Mouse (Mus musculus) cerebellum, postnatal 36 days (tissue): Measurements from ENCODE around the gene Susd1.
"Not testable (repeated sequence)": the region's sequence is repeated elsewhere in the genome, so short reads cannot be mapped to it uniquely, and the experiment has no call there.

Experiments used
- DNase-seq, 2 experiments: peaks; one replicate each; pipeline ENCODE4 v3.0.0; 2021 to 2022; ENCODE audit warnings: mixed read lengths in 2 of 2

Susd1 gene

DNA sequence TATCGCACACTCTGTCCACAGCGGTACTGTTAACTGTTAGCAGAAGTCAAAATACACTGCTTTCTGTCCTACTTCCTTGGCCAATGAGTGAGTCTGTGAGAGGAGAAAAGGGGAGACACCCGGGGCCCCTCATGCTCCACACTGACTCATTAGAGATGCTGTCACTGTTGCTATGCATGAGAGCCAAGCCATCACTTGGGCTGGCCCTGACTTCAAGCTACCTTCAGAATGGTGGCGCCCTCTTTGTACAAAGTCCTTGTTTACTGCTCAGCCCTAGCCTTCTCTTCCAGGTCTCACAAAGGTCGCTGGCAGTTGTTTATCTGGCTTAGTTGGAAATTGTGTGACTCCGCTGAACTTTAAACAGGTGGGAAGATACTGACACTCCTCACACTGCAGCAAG, 119.8 kb downstream of the Susd1 start:
- no peak for DNase-seq

DNA sequence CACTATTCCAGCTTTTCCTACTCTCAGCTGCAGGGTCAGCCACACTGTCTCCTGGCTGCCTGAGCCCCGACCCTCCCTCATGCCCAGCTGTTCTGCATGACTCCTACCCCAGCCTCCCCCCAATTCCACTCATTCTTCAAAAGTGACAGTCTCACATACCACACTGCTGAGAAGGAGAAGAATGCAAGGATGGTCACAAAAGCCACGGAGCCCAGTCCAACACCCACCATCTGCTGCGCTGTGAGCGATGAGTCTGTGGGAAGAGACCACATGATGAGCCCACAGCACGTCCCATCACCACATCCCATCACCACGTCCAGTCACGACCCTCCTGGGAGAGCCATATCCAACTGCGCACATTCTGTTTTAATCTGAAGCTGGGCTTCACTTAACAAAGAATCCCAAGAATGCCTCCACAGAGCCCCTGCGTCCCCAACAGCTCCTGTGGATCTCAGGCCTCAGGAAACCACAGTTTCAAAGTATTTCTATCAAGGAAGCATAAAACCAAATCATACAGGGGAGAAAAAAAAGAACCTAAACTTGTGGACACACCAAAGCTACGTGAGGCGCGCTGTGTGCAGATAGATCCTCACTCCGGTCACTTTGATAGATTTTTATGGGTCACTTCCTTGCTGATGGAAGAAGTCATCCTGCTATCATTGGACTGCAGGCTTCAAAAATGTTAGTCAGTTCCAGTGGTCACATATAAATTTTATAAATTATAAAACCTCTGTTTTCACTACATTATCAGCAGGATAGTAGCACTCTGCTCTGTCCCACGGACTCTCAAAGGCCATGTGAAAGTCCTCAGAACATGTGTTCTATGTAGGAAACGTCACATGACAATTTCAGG, 122.7 kb downstream of the Susd1 start:
- no peak for DNase-seq

DNA sequence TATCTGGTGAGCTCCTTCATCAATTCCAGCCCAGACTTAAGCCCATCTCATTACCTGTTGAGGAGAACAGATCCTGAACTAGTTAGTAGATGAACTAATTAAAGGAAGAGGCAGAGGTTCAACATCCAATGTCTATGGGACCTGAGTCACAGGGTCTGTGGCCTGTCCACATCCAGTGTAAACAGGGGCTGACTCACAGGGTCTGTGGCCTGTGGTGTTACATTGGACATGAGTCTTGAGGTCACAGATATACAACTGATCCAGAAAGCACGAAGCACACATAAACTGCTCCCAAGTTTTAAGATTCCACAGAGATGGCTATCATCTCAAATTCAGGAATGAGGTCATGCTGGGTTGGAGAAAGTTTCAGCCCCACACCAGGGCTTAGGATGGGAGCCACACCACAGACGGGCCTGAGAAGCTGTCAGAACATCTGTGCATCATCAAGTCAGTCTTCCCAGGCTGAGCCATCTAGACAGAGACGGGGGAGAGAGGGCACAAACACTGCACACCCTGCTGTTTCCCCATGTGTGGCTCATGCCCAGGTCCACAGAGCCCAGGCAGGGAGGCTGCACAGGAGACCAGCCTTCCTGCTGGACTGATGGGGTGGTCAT, 123.4 kb downstream of the Susd1 start:
- DNase-seq, result no peak

DNA sequence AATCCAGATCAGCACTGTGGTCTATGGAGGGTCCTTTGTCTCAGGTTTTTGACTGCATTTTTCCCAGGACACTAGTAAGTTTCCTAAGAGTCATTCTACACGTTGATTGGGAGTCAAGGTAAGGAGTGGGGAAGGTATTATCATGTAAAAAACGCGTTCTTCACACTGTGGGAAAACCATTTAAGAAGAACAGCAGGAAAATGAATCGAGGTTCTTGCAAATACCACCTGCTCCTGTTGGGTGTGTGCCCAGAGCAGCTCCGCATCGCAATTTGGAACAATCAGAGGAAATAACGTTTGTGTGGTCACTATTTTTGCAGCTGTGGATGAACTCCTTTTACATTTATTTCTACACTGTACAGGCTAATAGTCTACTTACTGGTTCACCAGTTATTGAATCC, 125.5 kb downstream of the Susd1 start:
- peak in 1 of 2 experiments; percentile 8 for DNase-seq

DNA sequence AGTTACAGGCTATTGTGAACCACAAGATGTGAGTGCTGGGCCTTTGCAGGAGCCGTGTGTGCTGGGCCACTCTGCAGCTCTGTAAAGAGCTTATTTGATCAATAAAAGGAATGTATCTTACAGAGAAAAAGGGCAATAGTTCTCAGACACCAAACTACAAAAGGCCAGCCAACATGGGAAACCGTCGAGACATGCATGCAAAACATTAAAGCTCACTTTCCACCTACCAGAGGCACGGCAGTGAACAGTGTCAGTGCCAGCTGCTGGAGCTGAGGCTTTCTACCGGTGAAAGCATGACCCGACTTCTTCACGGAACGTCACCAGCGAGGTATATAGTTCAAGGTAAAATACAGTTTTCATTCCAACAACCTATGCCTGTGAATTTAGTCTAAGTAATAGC, 127.8 kb downstream of the Susd1 start:
- no peak for DNase-seq

DNA sequence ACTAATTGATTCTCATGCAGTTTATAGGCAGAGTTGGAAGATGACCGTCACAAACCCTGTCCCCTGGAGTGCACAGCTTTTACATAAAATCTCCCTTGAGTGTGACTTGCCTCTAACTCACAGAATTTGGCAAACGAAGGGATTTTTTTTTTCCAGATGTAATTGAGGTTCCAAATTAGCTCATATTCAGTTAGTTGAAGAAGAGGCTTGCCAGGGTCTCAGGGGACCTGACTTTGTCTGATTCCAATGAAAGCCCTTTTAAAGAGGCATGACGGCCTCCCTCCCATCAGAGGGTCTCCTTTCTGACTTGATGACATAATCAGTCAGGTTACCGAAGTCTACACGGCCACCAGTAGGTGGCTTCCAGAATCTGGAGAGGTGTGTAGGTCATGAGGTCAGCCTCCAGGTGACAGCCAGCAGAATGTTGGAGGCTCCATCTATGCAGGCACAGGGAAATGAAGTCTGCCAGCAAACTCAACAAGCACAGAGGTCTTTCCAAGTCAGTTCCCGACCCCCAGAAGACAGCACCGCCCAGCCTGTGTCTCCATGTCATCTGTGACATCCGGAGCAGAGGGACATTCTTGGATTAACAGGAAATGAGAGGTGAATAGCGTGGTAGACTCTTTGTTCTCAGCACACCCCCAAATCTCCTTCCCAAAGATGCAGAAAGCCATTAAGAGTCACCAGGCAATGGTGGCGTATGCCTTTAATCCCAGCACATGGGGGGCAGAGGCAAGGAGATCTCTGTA, 130.4 kb downstream of the Susd1 start:
- no peak for DNase-seq

DNA sequence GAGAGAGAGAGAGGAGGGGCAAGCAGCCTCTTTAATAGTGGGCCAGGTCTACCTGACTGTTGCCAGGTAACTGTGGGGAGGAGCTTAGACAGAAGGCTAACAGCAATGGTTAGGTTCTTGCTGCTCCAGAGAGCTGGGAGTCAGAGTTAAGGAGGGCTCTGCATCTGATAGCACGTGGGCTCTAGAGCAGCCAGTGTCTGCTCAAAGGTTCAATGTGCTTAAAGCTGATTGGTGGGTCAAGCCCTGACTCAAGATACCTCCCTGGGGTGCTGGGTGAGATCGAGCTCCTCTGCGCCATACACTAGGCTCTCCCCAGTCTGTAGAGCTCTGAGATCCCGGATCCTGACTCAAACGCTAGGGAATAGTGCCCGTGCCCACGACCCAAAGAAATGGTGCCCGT, 136.0 kb downstream of the Susd1 start:
- no peak for DNase-seq

DNA sequence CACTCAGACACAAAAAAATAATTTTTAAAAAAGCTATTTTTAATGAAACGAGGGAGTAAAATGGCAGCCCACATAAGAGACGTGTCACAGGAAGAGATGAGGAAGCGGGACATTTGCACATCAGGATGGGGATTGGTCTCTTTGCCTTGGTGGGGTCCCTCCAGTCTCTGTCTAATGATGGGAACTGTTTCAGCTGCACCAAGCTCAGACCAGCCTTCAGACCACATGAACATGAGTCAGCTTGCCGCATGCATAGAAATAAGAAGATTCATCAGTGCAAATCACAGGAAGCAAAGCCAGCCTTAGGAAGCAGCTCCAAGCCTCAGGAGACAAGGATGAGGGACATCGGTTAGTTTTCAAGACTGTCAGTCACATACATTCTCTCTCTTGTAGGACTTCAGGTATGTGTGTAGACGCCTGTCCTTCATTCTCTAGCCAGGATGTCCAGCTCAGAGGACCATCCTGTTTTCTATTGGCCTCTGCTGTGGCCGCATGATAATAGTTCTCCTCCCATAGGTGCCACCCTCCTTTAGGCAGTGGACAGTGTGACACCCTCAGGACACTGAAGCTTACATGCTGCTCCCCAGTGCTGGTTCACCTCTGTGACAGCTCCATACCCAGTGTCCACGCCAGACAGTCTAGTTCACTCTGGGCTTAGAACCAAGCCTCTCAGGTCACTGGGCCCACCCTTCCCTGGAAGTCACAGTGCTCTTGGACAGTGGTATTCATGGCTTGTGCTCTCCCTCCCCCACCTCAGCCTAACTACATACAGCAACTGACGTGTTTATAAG, 137.2 kb downstream of the Susd1 start:
- DNase-seq, result no peak

DNA sequence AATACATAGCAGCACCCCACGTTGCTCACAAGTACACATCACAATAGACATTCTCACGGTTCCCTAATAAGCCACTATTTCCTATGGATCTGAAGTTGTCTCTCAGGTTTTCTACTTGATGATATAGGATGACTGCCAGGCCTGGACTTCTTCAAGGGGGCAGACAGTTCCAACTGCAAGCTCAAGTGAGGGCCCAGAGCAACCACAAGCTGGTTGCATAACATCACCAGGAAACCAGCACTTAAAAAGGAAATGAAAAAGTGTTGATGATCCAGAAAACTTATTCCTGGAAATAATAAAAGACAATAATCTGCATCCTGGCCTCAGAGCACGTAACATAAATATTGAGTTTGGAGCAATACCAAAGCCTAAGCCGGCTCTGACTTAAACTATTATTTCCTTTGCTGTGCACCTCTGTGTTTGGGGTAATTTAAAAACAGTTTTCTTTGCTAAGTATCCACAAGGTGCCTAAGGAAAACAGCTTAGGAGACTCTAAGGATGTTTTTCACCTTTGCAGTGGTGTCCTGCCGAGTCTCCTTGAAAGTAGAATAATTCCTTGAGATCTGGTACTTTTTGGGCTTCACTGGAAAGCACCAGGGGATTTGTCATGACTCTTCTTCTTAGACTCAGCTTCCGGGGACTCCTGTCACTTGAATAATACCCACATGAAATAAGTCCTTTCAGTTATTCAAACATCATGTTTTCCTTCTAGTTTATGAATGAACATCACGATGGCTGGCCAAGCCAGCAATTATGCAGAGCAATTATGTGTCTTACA, 139.5 kb downstream of the Susd1 start:
- DNase-seq, result no peak

DNA sequence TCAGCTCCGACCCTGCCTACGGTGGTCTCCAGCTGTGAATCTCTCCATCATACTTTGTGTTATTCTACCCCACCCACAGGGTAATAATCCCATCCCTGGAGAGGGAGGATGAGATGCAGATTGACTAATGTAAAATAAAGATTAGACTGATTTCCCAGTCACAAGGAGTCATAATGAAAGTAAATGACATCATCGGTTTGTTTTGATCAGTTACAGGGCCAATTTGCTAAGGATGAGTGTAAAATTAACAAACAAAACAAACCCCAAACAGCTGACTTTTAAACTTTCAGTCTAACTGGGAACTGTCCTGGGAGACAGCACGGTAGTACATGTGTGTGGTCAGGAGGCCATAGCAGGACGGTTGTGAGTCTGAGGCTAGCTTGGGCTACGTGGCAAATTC, 143.3 kb downstream of the Susd1 start:
- no peak for DNase-seq

DNA sequence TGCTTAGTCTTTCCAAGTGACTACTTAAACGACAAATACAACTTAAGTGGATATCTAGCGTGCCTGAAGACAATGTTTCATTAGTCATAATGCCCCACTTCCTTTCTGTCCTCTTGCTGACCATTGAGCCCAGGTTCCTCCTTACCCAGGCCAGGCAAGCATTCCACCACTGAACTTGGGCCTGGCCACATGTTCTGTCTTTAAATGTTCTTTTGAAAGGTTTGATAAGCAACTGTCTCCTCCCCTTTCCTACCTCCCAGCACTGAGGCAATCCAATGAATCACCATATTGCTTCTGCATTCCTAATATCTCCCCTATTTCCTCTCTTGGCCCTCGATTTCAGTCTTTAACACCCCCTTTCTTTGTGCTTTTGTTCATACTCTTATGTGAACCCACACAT, 143.8 kb downstream of the Susd1 start:
- DNase-seq, result no peak

DNA sequence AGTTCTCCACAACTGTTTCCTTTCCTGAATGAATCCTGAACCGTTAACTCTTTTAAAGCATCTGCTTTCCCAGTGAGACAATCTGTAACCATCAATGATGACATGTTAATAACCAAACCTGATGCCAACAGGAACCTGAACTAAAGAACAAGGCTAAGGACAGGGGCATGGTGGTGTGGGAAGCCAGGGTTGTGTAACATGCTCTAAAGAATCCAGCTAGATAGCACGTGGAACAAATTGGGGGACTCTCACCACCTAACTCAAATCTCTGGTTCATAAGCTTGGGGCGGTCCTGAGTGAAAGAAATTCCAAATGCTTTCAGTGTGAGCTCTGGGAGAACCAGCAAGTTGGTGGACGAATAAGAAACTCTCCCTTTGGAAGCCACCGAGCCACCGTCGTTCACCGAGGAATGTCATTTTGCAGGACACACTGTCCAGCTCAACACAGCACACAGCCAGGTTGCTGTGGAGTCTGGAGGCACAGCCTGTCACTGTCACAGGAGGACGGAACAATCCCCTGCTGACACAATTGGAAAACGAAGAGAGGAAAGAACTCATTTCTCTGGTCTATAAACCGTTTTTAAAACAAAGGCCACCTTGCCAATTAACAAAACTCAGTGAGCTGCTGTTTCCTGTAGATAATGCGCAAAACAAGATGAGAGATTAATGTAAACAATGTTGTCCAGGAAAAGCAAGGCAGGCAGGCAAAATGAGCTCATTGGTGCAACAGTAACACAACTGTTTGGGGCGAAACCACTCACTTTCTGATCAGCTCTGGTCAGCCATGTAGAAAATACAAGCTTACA, 146.3 kb downstream of the Susd1 start:
- no peak for DNase-seq

DNA sequence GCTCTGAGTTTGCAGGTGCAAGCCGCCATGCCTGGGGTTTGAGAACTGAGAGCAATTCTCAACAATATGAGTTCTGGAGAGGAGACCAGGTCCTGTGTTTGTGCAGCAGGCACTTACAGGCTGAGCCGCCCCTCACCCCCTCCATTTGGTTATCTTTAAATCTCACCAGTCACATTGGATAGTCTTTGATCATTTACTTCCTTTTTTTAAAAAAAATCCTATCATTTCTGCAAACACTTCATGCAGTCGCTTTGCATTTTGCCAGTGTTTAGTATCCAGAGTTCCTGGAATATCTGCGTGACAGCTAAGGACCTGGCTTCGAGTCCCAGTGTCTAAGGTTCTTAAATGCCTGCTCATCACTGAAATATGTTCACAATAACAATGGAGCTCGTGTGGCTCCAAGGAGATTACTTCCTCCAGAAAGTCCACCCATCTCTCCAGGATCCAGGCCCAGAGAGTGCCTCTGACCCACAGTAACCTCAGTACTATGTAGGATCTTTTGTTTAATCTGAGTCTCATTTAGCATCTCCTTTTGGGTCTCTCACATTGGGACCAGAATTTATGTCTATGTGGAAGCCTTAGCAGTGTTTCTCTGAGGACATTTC, 147.4 kb downstream of the Susd1 start:
- no peak for DNase-seq

DNA sequence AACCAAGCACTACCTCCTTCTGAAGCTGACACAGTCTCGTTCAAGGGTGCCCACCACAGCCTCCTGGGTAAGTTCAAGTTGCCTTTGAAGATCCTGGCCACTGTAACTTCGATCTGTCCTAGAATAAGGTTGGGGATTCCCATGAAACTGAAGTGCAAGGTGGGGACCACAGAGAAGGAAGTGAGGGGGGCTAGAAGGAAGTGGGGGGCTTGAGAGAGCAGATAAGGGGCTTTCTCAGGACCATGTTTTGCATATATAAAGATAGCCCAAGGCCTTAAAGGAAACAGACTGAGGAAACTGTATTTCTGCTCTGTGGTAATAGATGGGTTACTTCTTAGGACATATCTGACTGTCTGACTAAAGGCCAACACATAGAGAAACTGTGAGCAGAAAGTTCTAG, 151.3 kb downstream of the Susd1 start:
- DNase-seq, result no peak

DNA sequence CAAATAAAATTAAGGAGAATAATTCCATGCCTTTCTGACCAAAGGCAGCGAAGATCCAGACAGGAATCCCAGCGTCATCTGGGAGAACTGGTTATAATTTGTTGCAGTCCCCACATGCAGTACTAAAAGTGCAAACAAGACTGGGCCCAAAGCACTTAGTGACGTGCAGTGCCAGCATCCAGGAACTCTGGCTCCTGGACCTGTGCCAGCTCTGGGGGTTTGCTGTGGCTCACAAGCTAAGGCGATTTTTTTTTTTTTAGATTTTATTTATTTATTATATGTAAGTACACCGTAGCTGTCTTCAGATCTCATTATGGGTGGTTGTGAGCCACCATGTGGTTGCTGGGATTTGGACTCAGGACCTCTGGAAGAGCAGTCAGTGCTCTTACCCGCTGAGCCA, 152.1 kb downstream of the Susd1 start:
- DNase-seq, result not testable (repeated sequence)

DNA sequence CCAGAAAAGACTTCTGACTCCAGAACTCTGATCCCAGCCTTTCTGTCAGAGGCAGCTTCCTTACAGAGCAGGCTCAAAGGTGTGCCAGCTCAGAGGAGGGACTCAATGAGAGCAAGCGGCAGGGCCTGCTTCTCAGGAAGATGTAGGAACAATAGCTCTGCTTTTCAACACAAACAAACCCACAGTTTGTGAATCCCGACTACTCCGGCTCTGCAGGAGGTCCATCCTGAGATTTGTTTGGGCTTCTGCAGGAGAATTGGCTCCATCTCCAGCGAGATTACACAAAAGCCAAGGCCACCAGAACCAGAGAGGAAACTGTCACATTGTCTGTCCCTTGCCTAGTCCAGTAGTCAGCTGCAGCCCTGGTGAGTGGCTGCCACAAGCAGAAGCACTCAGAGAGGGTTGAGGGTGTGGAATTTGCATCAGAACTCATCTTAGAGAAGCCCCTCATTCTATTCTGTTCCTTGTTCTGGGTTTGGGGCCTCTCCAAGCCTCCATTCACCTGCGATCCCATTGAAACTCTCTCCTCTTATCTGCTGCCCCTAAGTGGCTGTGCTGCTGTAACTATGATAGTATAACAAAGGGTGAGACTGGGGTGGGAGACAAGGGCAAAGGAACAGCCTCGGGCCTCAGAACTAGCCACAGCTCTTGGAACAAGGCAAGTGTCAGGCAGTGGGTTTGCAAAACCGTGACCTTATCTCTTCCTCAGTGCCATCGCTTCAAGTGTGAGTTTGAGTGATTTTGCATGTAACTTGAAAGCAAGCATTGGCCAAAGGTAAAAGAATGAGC, 155.5 kb downstream of the Susd1 start:
- no peak for DNase-seq

DNA sequence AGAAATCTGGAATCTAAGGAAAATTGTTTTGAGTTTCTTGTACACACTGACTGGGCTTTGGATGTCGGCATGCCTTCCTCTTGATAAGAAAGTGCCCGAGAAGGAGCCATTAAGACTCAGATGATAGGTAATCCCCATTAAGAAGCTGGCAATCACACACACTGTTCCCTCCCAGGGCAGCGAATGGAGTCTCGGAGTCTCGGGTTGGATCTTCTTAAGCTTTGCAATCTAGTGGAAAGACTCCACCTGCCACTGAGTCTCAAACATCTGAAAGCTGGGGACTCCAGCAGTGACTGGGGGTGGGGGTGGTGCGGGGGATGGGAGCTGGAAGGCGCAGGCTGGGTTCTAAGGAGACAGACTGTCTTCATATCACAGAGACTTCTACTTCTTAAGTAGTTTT, 156.3 kb downstream of the Susd1 start:
- no peak for DNase-seq

DNA sequence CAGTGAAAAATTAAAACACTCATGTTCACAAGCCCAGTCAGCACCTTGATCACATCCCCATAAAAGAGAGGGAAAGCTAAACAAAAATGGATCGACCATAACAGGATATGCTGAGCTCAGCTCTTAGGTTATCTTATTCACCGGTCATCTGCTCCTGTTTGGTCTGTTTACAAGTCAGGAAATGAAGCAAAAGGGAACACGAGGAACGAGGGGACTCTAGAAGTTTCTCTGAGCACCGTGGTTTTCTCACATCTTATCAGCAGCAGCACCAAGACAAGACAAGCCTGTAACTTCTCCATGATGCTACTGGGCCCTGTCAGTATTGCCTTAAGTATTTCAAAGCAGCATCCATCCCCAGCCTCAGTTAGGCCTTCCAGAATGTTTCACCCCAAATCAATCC, 157.6 kb downstream of the Susd1 start:
- DNase-seq, result no peak

DNA sequence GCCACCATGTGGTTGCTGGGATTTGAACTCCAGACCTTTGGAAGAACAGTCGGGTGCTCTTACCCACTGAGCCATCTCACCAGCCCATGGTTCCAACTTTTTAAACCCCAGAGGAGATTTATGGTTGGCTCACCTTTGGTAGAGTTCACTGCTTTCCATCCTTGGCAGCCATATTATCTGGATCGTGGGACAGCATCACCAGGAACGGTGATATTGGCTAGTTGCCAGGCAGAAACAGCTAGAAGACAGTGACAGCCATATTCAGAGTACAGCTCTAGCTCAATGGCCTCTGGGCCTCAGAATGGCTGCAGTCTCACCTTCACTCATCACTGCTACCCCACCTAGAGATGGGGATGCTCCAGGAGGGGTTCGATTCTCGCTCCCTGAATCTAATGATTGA, 159.3 kb downstream of the Susd1 start:
- DNase-seq, result no peak

DNA sequence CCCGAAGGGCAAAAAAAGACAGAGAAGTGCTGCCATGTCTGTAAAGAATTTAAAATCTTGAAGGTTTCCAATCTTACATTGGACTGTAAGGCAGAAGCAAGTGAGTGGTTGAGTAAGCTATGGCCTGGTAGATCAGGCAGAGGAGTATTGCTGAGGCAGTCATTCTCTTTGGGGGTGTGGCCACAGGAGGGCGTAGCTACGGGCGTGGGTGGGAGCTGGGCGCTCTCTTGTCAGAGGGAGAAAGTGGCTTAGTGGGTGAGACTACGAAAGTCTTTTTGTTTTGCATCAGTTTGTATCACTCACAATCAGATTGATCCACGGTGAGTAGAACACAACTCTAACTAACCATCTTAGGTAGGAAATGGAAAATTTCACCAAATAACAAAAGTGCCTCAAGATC, 160.0 kb downstream of the Susd1 start:
- no peak for DNase-seq
